Mouse (Mus musculus): Measurements from ENCODE around the gene Kcnk10.

DNA sequence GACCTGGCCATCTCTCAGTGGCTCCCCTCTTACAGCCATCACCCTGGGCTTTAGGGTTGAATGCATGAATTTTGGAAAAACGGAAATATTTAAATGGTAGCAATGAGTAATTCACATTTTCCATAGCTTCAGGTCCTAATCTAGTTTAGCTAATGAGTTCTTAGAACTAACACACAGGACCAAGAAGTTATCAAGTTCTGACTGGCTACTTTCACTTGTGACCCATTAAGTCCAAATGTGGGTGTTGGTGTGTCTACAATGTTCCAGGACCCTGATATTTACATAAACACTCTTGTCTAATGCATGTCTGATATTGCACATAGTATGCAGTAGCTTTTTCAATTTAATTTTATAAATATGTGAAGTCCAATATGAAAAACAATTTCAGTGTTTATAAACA, 27.2 kb upstream of the Kcnk10 start:
- no peak for TF ChIP-seq CTCF (IDR thresholded peaks at IDR 0.05; ENCODE audit: extremely low read depth, insufficient read length, insufficient replicate concordance, low read depth, low read length)
- TF ChIP-seq POLR2A (IDR thresholded peaks at IDR 0.05; ENCODE audit: low read depth, low read length): no peak

Measured in small intestine, adult 2 months (tissue).